Mouse (Mus musculus): ENCODE data around the gene Frmd4a. TPM values are rescaled to one million over a fixed set of nuclear protein-coding genes. Genes with fewer than 3 reads are reported as not detected.

Frmd4a gene
- total RNA-seq, 1 experiment: 9.3 TPM

GRCm38 (mm10) chr2:4298325-4299215 is 281.1 kb downstream of the Frmd4a start:
- TF ChIP-seq CHD2 (IDR thresholded peaks at IDR 0.05; ENCODE audit: low read depth, low read length) (no peak), HCFC1 (IDR thresholded peaks at IDR 0.05; ENCODE audit: borderline replicate concordance, insufficient read depth, low read length) (no peak), ZNF384 (IDR thresholded peaks at IDR 0.05; ENCODE audit: low read depth, low read length) (no peak), ZC3H11A (IDR thresholded peaks at IDR 0.05; ENCODE audit: borderline replicate concordance, low read depth, low read length) (no peak), MAFK (IDR thresholded peaks at IDR 0.05; ENCODE audit: insufficient read depth, low read depth, low read length) (no peak)
- in situ Hi-C loops (cut with MboI; ENCODE audit: low sequenced_read_pairs in 2 of 2, unreplicated experiment in 2 of 2): no loop called here
- Histone ChIP-seq H3K4me1 (ENCODE audit: control insufficient read depth in 2 of 2, insufficient read depth in 2 of 2, low read length in 2 of 2, poor library complexity in 1 of 2) (0 out of 4 replicates have a peak, but pooled peaks cover 0 to 2% of the 10 kb centered on the region in 2 experiments), H3K9me3 (ENCODE audit: control insufficient read depth, insufficient read depth, low read depth, low read length) (no peaks in the 10 kb centered on the region), H3K27ac (ENCODE audit: insufficient read depth, low read depth, low read length, poor library complexity, severe bottlenecking) (no peak overlapping the region), H3K36me3 (ENCODE audit: control insufficient read depth, insufficient read depth, low read length, poor library complexity, severe bottlenecking) (no peaks in the 10 kb centered on the region), H3K4me3 (ENCODE audit: insufficient read depth in 1 of 2, low read depth in 1 of 2, low read length in 2 of 2, poor library complexity in 1 of 2, severe bottlenecking in 1 of 2) (no peak overlapping the region), H3K9ac (ENCODE audit: insufficient read depth, low read depth, low read length, poor library complexity, severe bottlenecking) (no peak overlapping the region)
- DNase-seq (ENCODE audit: low read depth, low spot score): no peak

GRCm38 (mm10) chr2:4299593-4299992 is 282.1 kb downstream of the Frmd4a start:
- TF ChIP-seq ZC3H11A (IDR thresholded peaks at IDR 0.05; ENCODE audit: borderline replicate concordance, low read depth, low read length): no peak
- no peak for TF ChIP-seq MAFK (IDR thresholded peaks at IDR 0.05; ENCODE audit: insufficient read depth, low read depth, low read length)
- no peak for DNase-seq (ENCODE audit: low read depth, low spot score)
- H3K9ac ChIP-seq (ENCODE audit: insufficient read depth, low read depth, low read length, poor library complexity, severe bottlenecking): no peak overlapping the region

GRCm38 (mm10) chr2:4300383-4300811 is 282.9 kb downstream of the Frmd4a start:
- Histone ChIP-seq H3K36me3 (ENCODE audit: control insufficient read depth, insufficient read depth, low read length, poor library complexity, severe bottlenecking) (no peaks in the 10 kb centered on the region), H3K4me3 (ENCODE audit: insufficient read depth in 1 of 2, low read depth in 1 of 2, low read length in 2 of 2, poor library complexity in 1 of 2, severe bottlenecking in 1 of 2) (no peak overlapping the region), H3K27ac (ENCODE audit: insufficient read depth, low read depth, low read length, poor library complexity, severe bottlenecking) (no peak overlapping the region), H3K9me3 (ENCODE audit: control insufficient read depth, insufficient read depth, low read depth, low read length) (no peaks in the 10 kb centered on the region), H3K4me1 (ENCODE audit: control insufficient read depth in 2 of 2, insufficient read depth in 2 of 2, low read length in 2 of 2, poor library complexity in 1 of 2) (no peaks in the 10 kb centered on the region), H3K9ac (ENCODE audit: insufficient read depth, low read depth, low read length, poor library complexity, severe bottlenecking) (no peak overlapping the region)
- in situ Hi-C loops (cut with MboI; ENCODE audit: low sequenced_read_pairs in 2 of 2, unreplicated experiment in 2 of 2): no loop called here
- DNase-seq (ENCODE audit: low read depth, low spot score): no peak
- no peak for TF ChIP-seq CHD2 (IDR thresholded peaks at IDR 0.05; ENCODE audit: low read depth, low read length)
- no peak for TF ChIP-seq MAFK (IDR thresholded peaks at IDR 0.05; ENCODE audit: insufficient read depth, low read depth, low read length)
- no peak for TF ChIP-seq HCFC1 (IDR thresholded peaks at IDR 0.05; ENCODE audit: borderline replicate concordance, insufficient read depth, low read length)
- TF ChIP-seq ZC3H11A (IDR thresholded peaks at IDR 0.05; ENCODE audit: borderline replicate concordance, low read depth, low read length): no peak
- no peak for TF ChIP-seq ZNF384 (IDR thresholded peaks at IDR 0.05; ENCODE audit: low read depth, low read length)

More at GRCm38 (mm10) chr2:4299593-4299992, 282.1 kb downstream of the Frmd4a start:
- in situ Hi-C loops (cut with MboI; ENCODE audit: low sequenced_read_pairs in 2 of 2, unreplicated experiment in 2 of 2): no loop called here
- H3K27ac ChIP-seq (ENCODE audit: insufficient read depth, low read depth, low read length, poor library complexity, severe bottlenecking): no peak overlapping the region
- no peaks in the 10 kb centered on the region for H3K9me3 ChIP-seq (ENCODE audit: control insufficient read depth, insufficient read depth, low read depth, low read length)
- H3K4me3 ChIP-seq (ENCODE audit: insufficient read depth in 1 of 2, low read depth in 1 of 2, low read length in 2 of 2, poor library complexity in 1 of 2, severe bottlenecking in 1 of 2): no peak overlapping the region
- H3K36me3 ChIP-seq (ENCODE audit: control insufficient read depth, insufficient read depth, low read length, poor library complexity, severe bottlenecking): no peaks in the 10 kb centered on the region
- no peaks in the 10 kb centered on the region for H3K4me1 ChIP-seq (ENCODE audit: control insufficient read depth in 2 of 2, insufficient read depth in 2 of 2, low read length in 2 of 2, poor library complexity in 1 of 2)

- no peak overlapping the region for H3K27ac ChIP-seq (ENCODE audit: insufficient read depth, low read depth, low read length, poor library complexity, severe bottlenecking)
- no peaks in the 10 kb centered on the region for H3K36me3 ChIP-seq (ENCODE audit: control insufficient read depth, insufficient read depth, low read length, poor library complexity, severe bottlenecking)
- H3K9me3 ChIP-seq (ENCODE audit: control insufficient read depth, insufficient read depth, low read depth, low read length): no peaks in the 10 kb centered on the region
- no peak overlapping the region for H3K4me3 ChIP-seq (ENCODE audit: insufficient read depth in 1 of 2, low read depth in 1 of 2, low read length in 2 of 2, poor library complexity in 1 of 2, severe bottlenecking in 1 of 2)
- TF ChIP-seq ZC3H11A (IDR thresholded peaks at IDR 0.05; ENCODE audit: borderline replicate concordance, low read depth, low read length): no peak
- H3K4me1 ChIP-seq (ENCODE audit: control insufficient read depth in 2 of 2, insufficient read depth in 2 of 2, low read length in 2 of 2, poor library complexity in 1 of 2): no peaks in the 10 kb centered on the region
- H3K9ac ChIP-seq (ENCODE audit: insufficient read depth, low read depth, low read length, poor library complexity, severe bottlenecking): no peak overlapping the region
- in situ Hi-C loops (cut with MboI; ENCODE audit: low sequenced_read_pairs in 2 of 2, unreplicated experiment in 2 of 2): no loop called here
- no peak for DNase-seq (ENCODE audit: low read depth, low spot score)
Measured at GRCm38 (mm10) chr2:4300816-4301215, 283.3 kb downstream of the Frmd4a start.

GRCm38 (mm10) chr2:4301256-4301655 is 283.7 kb downstream of the Frmd4a start:
- DNase-seq (ENCODE audit: low read depth, low spot score): no peak
- H3K36me3 ChIP-seq (ENCODE audit: control insufficient read depth, insufficient read depth, low read length, poor library complexity, severe bottlenecking): no peaks in the 10 kb centered on the region
- H3K9ac ChIP-seq (ENCODE audit: insufficient read depth, low read depth, low read length, poor library complexity, severe bottlenecking): no peak overlapping the region
- no peak overlapping the region for H3K4me3 ChIP-seq (ENCODE audit: insufficient read depth in 1 of 2, low read depth in 1 of 2, low read length in 2 of 2, poor library complexity in 1 of 2, severe bottlenecking in 1 of 2)
- TF ChIP-seq HCFC1 (IDR thresholded peaks at IDR 0.05; ENCODE audit: borderline replicate concordance, insufficient read depth, low read length) (no peak), MAFK (IDR thresholded peaks at IDR 0.05; ENCODE audit: insufficient read depth, low read depth, low read length) (no peak), ZNF384 (IDR thresholded peaks at IDR 0.05; ENCODE audit: low read depth, low read length) (no peak), CHD2 (IDR thresholded peaks at IDR 0.05; ENCODE audit: low read depth, low read length) (no peak), ZC3H11A (IDR thresholded peaks at IDR 0.05; ENCODE audit: borderline replicate concordance, low read depth, low read length) (no peak)
- H3K4me1 ChIP-seq (ENCODE audit: control insufficient read depth in 2 of 2, insufficient read depth in 2 of 2, low read length in 2 of 2, poor library complexity in 1 of 2): no peaks in the 10 kb centered on the region
- in situ Hi-C loops (cut with MboI; ENCODE audit: low sequenced_read_pairs in 2 of 2, unreplicated experiment in 2 of 2): no loop called here
- no peak overlapping the region for H3K27ac ChIP-seq (ENCODE audit: insufficient read depth, low read depth, low read length, poor library complexity, severe bottlenecking)
- no peaks in the 10 kb centered on the region for H3K9me3 ChIP-seq (ENCODE audit: control insufficient read depth, insufficient read depth, low read depth, low read length)

Data from ES-E14 (cell line).